Mouse (Mus musculus): ENCODE results near the gene Susd6. TPM values are rescaled to one million over a fixed set of nuclear protein-coding genes. Genes with fewer than 3 reads are reported as not detected.

The Susd6 gene
- polyA plus RNA-seq, 1 experiment from 2014 or later, result 21.5 TPM

DNA sequence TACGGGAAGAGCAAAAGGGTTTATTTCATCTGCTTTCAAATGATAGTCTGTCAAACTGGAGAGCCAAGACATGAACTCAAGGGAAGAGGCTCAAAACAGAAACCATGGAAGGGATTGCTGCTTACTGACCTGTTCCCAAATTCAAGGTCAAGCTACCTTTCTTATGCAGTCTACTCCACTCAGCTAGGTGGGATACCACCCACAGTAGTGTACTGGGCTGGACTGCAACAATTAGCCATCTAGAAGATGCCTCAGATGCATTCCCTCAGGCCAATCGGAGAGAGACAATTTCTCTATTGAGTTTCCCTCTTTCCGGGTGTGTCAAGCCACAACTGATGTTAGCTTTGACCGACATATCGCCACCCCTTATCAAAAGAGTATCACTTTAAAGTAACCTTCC, 131.0 kb downstream of the Susd6 start:
- Histone ChIP-seq H3K9ac (ENCODE audit: low read length) (no peak overlapping the region), H3K36me3 (ENCODE audit: control insufficient read depth, insufficient read depth, low read length) (no peaks in the 10 kb centered on the region), H3K9me3 (ENCODE audit: control insufficient read depth, low read length) (no peaks in the 10 kb centered on the region), H3K4me1 (replicated peaks; ENCODE audit: control insufficient read depth, insufficient read depth, low read length) (no peaks in the 10 kb centered on the region), H3K27me3 (ENCODE audit: control insufficient read depth, insufficient read depth, low read length) (no peaks in the 10 kb centered on the region), H3K4me3 (ENCODE audit: low read depth, low read length) (no peak overlapping the region), H3K4me2 (ENCODE audit: low read depth, low read length, severe bottlenecking) (no peak overlapping the region), H3K27ac (ENCODE audit: low read depth, low read length) (no peak overlapping the region)
- WGBS, result 92% methylated on average over 5 of the region's 5 CpGs
- ATAC-seq (replicated peaks; ENCODE audit: low FRiP score), result no peak
- DNase-seq (ENCODE audit: low spot score), result no peak

DNA sequence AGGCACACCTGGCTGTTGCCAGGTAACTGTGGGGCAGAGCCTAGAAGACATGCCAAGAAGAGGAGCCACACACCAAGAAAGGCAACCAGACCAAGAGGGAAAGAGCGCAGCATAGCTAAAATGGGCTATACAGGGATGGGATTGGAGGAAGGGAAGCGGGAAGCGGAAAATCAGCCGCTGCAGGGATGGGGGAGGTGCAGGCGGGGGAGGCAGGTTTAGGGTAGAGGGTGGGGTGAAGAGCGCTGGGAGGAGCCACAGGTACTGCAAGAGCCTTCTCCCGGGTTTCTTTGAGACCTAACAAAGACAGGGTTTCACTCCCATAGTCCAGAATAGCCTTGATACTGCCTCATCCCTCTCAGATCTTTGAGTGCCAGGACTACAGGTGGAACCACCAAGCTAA, 132.6 kb downstream of the Susd6 start:
- no peaks in the 10 kb centered on the region for H3K36me3 ChIP-seq (ENCODE audit: control insufficient read depth, insufficient read depth, low read length)
- ATAC-seq (replicated peaks; ENCODE audit: low FRiP score), result no peak
- no peak overlapping the region for H3K4me3 ChIP-seq (ENCODE audit: low read depth, low read length)
- H3K27ac ChIP-seq (ENCODE audit: low read depth, low read length), result no peak overlapping the region
- H3K9ac ChIP-seq (ENCODE audit: low read length), result no peak overlapping the region
- no peaks in the 10 kb centered on the region for H3K9me3 ChIP-seq (ENCODE audit: control insufficient read depth, low read length)
- no peaks in the 10 kb centered on the region for H3K27me3 ChIP-seq (ENCODE audit: control insufficient read depth, insufficient read depth, low read length)
- H3K4me2 ChIP-seq (ENCODE audit: low read depth, low read length, severe bottlenecking), result 0 out of 2 replicates have a peak overlapping the region, but pooled peaks have one; percentile 21
- no peaks in the 10 kb centered on the region for H3K4me1 ChIP-seq (replicated peaks; ENCODE audit: control insufficient read depth, insufficient read depth, low read length)
- 10% methylated on average over 7 of the region's 7 CpGs for whole genome bisulfite sequencing
- no peak for DNase-seq (ENCODE audit: low spot score)

DNA sequence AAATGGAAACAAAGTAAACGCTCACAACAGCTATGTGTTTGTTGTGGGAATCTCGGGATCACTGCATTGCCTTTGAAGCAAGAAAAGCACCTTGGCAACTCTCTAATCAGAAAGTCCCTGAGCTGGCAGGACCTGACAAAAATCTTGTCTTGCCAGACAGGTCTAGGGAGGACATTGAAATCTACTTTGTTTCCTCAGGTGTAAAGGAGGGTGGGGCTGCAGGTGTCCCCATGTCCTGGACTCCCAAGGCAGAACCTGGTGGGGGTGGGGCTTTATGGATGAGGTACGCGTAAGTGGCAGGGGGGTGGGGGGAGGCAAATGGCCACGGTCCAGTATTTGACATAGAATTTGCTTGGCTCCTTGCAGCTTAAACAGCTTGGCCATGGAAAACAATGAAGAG, 133.3 kb downstream of the Susd6 start:
- Histone ChIP-seq H3K4me1 (replicated peaks; ENCODE audit: control insufficient read depth, insufficient read depth, low read length) (no peaks in the 10 kb centered on the region), H3K9ac (ENCODE audit: low read length) (no peak overlapping the region), H3K9me3 (ENCODE audit: control insufficient read depth, low read length) (no peaks in the 10 kb centered on the region), H3K27me3 (ENCODE audit: control insufficient read depth, insufficient read depth, low read length) (no peaks in the 10 kb centered on the region), H3K4me2 (ENCODE audit: low read depth, low read length, severe bottlenecking) (no peak overlapping the region), H3K36me3 (ENCODE audit: control insufficient read depth, insufficient read depth, low read length) (no peaks in the 10 kb centered on the region), H3K27ac (ENCODE audit: low read depth, low read length) (no peak overlapping the region), H3K4me3 (ENCODE audit: low read depth, low read length) (no peak overlapping the region)
- no peak for ATAC-seq (replicated peaks; ENCODE audit: low FRiP score)
- no peak for DNase-seq (ENCODE audit: low spot score)
- WGBS, result 72% methylated on average over 5 of the region's 5 CpGs

DNA sequence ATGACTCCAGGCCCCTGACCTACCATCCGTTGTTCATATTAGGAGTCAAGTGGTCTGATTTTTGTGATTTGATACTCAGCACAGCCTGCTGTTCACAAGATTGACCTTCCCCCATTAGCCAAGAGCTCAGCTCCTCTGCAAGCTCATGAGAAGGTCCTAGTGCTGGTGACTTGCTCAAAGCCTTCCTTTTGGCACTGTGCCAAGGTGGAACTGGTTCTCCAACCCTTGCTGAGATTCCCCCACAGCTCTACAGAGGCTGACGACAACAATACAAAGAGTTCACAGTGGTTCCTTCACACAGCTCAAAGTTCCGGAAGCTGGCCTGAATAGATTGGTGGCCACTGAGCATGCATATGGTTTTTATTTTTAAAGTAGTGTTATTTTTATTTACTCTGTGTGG, 133.9 kb downstream of the Susd6 start:
- DNase-seq (ENCODE audit: low spot score) (no peak), ATAC-seq (replicated peaks; ENCODE audit: low FRiP score) (no peak)
- Histone ChIP-seq H3K36me3 (ENCODE audit: control insufficient read depth, insufficient read depth, low read length) (no peaks in the 10 kb centered on the region), H3K4me3 (ENCODE audit: low read depth, low read length) (no peak overlapping the region), H3K4me2 (ENCODE audit: low read depth, low read length, severe bottlenecking) (no peak overlapping the region), H3K9ac (ENCODE audit: low read length) (no peak overlapping the region), H3K27me3 (ENCODE audit: control insufficient read depth, insufficient read depth, low read length) (no peaks in the 10 kb centered on the region), H3K9me3 (ENCODE audit: control insufficient read depth, low read length) (no peaks in the 10 kb centered on the region), H3K27ac (ENCODE audit: low read depth, low read length) (no peak overlapping the region), H3K4me1 (replicated peaks; ENCODE audit: control insufficient read depth, insufficient read depth, low read length) (no peaks in the 10 kb centered on the region)
- WGBS, result 82% methylated on average over 3 of the region's 3 CpGs

DNA sequence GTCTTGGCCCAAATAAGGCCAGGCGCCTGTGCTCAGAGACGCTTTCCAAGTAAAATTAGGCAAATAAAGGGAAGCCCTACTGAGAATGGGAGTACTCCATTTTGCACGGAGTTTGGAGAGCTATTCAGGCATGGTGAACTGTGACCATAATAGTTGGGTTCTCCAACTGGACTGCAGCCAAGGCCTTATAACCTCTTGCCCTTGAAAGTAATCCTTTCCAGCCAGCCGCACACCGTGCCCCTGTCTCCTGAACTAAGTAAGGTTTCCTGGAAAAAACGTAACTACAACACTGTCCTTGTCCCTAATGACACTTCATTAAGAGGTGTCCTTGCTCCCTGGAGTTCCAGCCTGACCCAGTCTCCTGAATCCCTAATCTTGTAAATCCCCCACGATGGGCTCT, 135.6 kb downstream of the Susd6 start:
- no peaks in the 10 kb centered on the region for H3K27me3 ChIP-seq (ENCODE audit: control insufficient read depth, insufficient read depth, low read length)
- DNase-seq (ENCODE audit: low spot score) (no peak), ATAC-seq (replicated peaks; ENCODE audit: low FRiP score) (no peak)
- H3K9me3 ChIP-seq (ENCODE audit: control insufficient read depth, low read length), result no peaks in the 10 kb centered on the region
- H3K36me3 ChIP-seq (ENCODE audit: control insufficient read depth, insufficient read depth, low read length), result no peaks in the 10 kb centered on the region
- H3K9ac ChIP-seq (ENCODE audit: low read length), result no peak overlapping the region
- H3K4me1 ChIP-seq (replicated peaks; ENCODE audit: control insufficient read depth, insufficient read depth, low read length), result no peaks in the 10 kb centered on the region
- H3K4me2 ChIP-seq (ENCODE audit: low read depth, low read length, severe bottlenecking), result no peak overlapping the region
- 52% methylated on average over 7 of the region's 7 CpGs for WGBS
- H3K27ac ChIP-seq (ENCODE audit: low read depth, low read length), result no peak overlapping the region
- H3K4me3 ChIP-seq (ENCODE audit: low read depth, low read length), result no peak overlapping the region

DNA sequence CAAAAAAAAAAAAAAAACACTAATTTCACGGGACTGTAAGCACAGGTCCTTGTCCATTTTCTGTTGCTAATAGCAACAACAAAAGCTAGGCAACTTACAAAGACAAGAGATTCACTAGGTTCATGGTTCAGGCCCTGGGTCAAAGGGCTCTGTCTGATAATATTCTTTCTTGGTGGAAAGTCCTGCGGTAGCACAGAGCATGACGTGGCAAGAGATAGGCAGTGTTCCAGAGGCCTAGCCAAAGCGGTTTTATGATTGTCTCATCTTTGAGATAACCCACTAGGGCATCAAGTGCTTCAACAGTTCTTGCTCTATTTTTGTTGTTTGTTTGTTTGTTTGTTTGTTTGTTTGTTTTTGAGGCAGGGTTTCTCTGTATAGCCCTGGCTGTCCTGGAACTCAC, 136.2 kb downstream of the Susd6 start:
- Histone ChIP-seq H3K4me1 (replicated peaks; ENCODE audit: control insufficient read depth, insufficient read depth, low read length) (no peaks in the 10 kb centered on the region), H3K27me3 (ENCODE audit: control insufficient read depth, insufficient read depth, low read length) (no peaks in the 10 kb centered on the region), H3K4me2 (ENCODE audit: low read depth, low read length, severe bottlenecking) (no peak overlapping the region), H3K9me3 (ENCODE audit: control insufficient read depth, low read length) (no peaks in the 10 kb centered on the region), H3K4me3 (ENCODE audit: low read depth, low read length) (no peak overlapping the region), H3K36me3 (ENCODE audit: control insufficient read depth, insufficient read depth, low read length) (no peaks in the 10 kb centered on the region), H3K27ac (ENCODE audit: low read depth, low read length) (no peak overlapping the region), H3K9ac (ENCODE audit: low read length) (no peak overlapping the region)
- WGBS, result 96% methylated on average over 4 of the region's 4 CpGs
- ATAC-seq (replicated peaks; ENCODE audit: low FRiP score), result no peak
- no peak for DNase-seq (ENCODE audit: low spot score)

DNA sequence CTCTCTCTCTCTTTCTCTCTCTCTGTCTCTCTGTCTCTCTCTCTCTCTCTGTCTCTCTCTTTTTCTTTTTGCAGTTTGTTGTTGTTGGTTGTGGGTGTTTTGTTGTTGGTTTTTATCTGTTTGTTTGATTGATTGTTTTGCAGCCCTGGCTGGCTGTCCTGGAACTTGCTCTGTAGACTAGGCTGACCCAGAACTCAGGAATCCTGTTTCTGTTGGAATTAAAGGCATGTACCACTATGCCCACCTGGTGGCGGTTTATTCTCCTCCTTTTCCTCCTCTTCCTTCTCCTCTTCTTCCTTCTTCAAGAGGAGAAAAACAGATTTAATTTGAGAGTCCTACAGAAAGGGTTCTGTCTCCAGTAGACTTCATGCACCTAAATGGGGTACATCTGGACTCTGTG, 137.2 kb downstream of the Susd6 start:
- no peak overlapping the region for H3K27ac ChIP-seq (ENCODE audit: low read depth, low read length)
- no peaks in the 10 kb centered on the region for H3K36me3 ChIP-seq (ENCODE audit: control insufficient read depth, insufficient read depth, low read length)
- no peak for ATAC-seq (replicated peaks; ENCODE audit: low FRiP score)
- H3K9ac ChIP-seq (ENCODE audit: low read length), result no peak overlapping the region
- H3K4me3 ChIP-seq (ENCODE audit: low read depth, low read length), result no peak overlapping the region
- WGBS, result 47% methylated on average over 1 of the region's 1 CpGs
- DNase-seq (ENCODE audit: low spot score), result no peak
- no peaks in the 10 kb centered on the region for H3K27me3 ChIP-seq (ENCODE audit: control insufficient read depth, insufficient read depth, low read length)
- no peaks in the 10 kb centered on the region for H3K4me1 ChIP-seq (replicated peaks; ENCODE audit: control insufficient read depth, insufficient read depth, low read length)
- H3K9me3 ChIP-seq (ENCODE audit: control insufficient read depth, low read length), result no peaks in the 10 kb centered on the region
- H3K4me2 ChIP-seq (ENCODE audit: low read depth, low read length, severe bottlenecking), result no peak overlapping the region

DNA sequence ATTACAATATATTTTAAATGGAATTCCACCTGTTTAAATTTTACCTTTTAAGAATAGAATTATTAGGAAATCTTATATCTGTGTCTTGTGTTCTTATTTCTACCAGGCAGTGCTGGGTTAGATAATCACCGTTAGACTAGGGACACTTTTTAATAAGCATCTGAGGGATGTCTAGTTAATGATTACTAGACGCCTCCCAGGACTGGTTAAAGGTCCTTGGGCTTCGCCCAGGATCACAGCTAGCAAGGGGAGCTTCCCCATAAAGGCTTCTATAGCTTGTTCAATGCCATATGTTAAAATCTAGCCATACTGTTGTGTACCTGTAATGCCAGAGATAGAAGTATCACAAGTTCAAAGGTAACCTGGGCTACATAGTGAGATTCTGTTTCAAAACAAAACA, 138.6 kb downstream of the Susd6 start:
- Histone ChIP-seq H3K36me3 (ENCODE audit: control insufficient read depth, insufficient read depth, low read length) (no peaks in the 10 kb centered on the region), H3K4me3 (ENCODE audit: low read depth, low read length) (no peak overlapping the region), H3K9ac (ENCODE audit: low read length) (no peak overlapping the region), H3K4me1 (replicated peaks; ENCODE audit: control insufficient read depth, insufficient read depth, low read length) (no peaks in the 10 kb centered on the region), H3K27ac (ENCODE audit: low read depth, low read length) (no peak overlapping the region), H3K9me3 (ENCODE audit: control insufficient read depth, low read length) (no peaks in the 10 kb centered on the region), H3K27me3 (ENCODE audit: control insufficient read depth, insufficient read depth, low read length) (no peaks in the 10 kb centered on the region), H3K4me2 (ENCODE audit: low read depth, low read length, severe bottlenecking) (no peak overlapping the region)
- DNase-seq (ENCODE audit: low spot score) (no peak), ATAC-seq (replicated peaks; ENCODE audit: low FRiP score) (no peak)
- 93% methylated on average over 3 of the region's 3 CpGs for WGBS

DNA sequence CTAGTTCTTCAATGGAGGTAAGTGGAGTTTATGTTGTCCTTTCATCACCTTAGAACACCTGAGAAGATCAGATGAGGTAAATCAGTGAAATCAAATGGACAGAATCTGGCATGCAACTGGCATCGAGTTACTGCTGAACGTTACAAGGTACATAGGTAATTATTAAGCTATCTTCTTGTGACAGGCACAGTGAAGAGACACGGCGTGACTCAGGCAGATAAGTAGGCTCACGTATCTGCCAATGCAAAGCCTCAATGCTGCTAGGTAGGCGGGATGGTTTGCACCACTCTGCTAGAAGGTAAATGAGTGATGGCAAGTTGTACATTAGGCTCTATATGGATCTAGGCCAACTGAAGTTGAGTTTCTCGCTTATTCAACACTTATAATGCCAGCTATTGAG, 139.8 kb downstream of the Susd6 start:
- Histone ChIP-seq H3K27ac (ENCODE audit: low read depth, low read length) (no peak overlapping the region), H3K4me1 (replicated peaks; ENCODE audit: control insufficient read depth, insufficient read depth, low read length) (no peaks in the 10 kb centered on the region), H3K27me3 (ENCODE audit: control insufficient read depth, insufficient read depth, low read length) (no peaks in the 10 kb centered on the region), H3K9me3 (ENCODE audit: control insufficient read depth, low read length) (no peaks in the 10 kb centered on the region), H3K4me3 (ENCODE audit: low read depth, low read length) (no peak overlapping the region), H3K36me3 (ENCODE audit: control insufficient read depth, insufficient read depth, low read length) (no peaks in the 10 kb centered on the region), H3K9ac (ENCODE audit: low read length) (no peak overlapping the region), H3K4me2 (ENCODE audit: low read depth, low read length, severe bottlenecking) (no peak overlapping the region)
- DNase-seq (ENCODE audit: low spot score) (no peak), ATAC-seq (replicated peaks; ENCODE audit: low FRiP score) (no peak)
- WGBS, result 93% methylated on average over 7 of the region's 7 CpGs
